Mouse (Mus musculus) kidney, adult 2 months (tissue): ENCODE results near the gene Cog8.

ENCODE experiments used
- CTCF ChIP-seq: fragments of 200-500 bp; conservative IDR thresholded peaks from 2 replicates; pipeline ENCODE4 v1.5.1; 2011; ENCODE audit warnings: low read depth, mild to moderate bottlenecking, control low read depth, low read length, moderate library complexity, mixed read lengths; ENCODE audit not compliant: insufficient read depth, insufficient read length
- POLR2A ChIP-seq: fragments of 200-500 bp; IDR thresholded peaks from one replicate; pipeline ENCODE4 v1.6.1; 2011; ENCODE audit warnings: low read depth, low read length, control low read depth

DNA sequence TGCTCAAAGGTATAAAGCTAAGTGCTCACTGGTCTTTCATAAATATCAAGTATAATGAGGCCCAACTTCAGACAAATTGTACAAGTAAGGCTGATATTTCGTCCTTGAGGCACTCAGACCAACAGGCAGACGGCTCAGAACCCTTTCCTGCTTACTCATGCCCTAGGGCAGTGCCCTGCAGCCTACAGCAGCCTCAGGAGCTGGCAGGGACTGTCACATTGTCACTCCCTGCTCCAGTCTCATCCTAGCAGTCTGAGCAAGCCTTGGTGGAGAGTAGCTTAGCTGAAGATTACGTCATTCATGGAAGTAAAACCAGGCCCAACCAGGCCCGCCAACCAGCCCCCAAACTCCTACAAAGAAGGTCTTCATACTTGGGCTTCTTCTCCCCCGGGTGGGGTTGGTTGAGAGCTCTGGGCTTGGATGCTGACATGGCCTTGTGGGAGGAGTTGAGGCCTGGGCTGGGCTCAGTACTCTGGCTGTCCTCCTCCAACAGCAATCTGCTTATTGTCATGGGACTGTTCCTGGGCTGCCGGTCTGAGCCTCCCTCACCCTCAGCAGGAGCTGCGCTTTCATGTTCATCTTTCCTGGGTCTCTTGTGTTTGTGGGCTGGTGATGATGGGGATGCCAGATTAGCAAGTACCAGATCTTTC is 19.9 kb upstream of the Cog8 start:
- TF ChIP-seq CTCF: no peak
- TF ChIP-seq POLR2A: no peak
